Mouse (Mus musculus) inflammation-experienced regulatory T-cells, adult 6 months (primary cell): ENCODE data around the gene Siah1b. TPM values are rescaled to one million over a fixed set of nuclear protein-coding genes. Genes with fewer than 3 reads are reported as not detected.
A peak's percentile ranks its signal among the peaks of the same experiment; 100 is the strongest.

Experiments used
- ATAC-seq: one replicate; pipeline ENCODE4 v1.8.0; 2017
- polyA plus RNA-seq, 3 experiments: library from polyadenylated mRNA; unstranded; fragments of 100-300 nt; shearing (Covaris generic); gene quantifications; one replicate each; pipeline ENCODE4 v1.2.1; 2017

Siah1b gene
- polyA plus RNA-seq, 3 experiments from 2014 or later: 1.2 to 4.2 (median 1.6) TPM

GRCm38 (mm10) chrX:164027607-164028289 is 48.5 kb downstream of the Siah1b start, which contains the start of gene Car5b:
Gene Car5b (minus strand): TSS chrX:164027997.
- peak; percentile 87 for ATAC-seq

Other genes starting within 250 kb of the Siah1b start
- gene Ap1s2, start 167.5 kb downstream of the Siah1b start, polyA plus RNA-seq: 10 to 100 TPM; 19.5 to 54.7 (median 22.6) TPM
- gene Zrsr2, start 117.8 kb downstream of the Siah1b start, polyA plus RNA-seq: 10 to 100 TPM; 39.9 to 51.4 (median 47.4) TPM
- 10 to 100 TPM in 1 of 3 experiments, 1 to 10 TPM in 2; 3.0 to 15.3 (median 3.4) TPM for gene Car5b, start 48.5 kb downstream of the Siah1b start, polyA plus RNA-seq
- not detected for gene Cltrn, start 12.3 kb upstream of the Siah1b start, polyA plus RNA-seq
- not detected for gene Ace2, start 62.8 kb upstream of the Siah1b start, polyA plus RNA-seq
- gene Bmx, start 181.7 kb upstream of the Siah1b start, polyA plus RNA-seq: not detected
- not detected for gene Pir, start 192.9 kb upstream of the Siah1b start, polyA plus RNA-seq